Mouse (Mus musculus) embryonic fibroblast, embryonic 13.5 days (primary cell): ENCODE data around the gene Gm17482. TPM values are rescaled to one million over a fixed set of nuclear protein-coding genes. Genes with fewer than 3 reads are reported as not detected.

Experiments used
- H3K27ac ChIP-seq: 2 replicates; pipeline ENCODE4 v1.5.1; 2012; ENCODE audit warnings: low read length, control low read depth, inconsistent platforms; ENCODE audit not compliant: insufficient read depth
- H3K4me1 ChIP-seq: 2 replicates; pipeline ENCODE4 v1.6.1; 2011; ENCODE audit warnings: low read length; ENCODE audit not compliant: control insufficient read depth, insufficient read depth
- H3K4me3 ChIP-seq: 2 replicates; pipeline ENCODE4 v1.5.1; 2011; ENCODE audit warnings: mild to moderate bottlenecking, control low read depth, low read length; ENCODE audit not compliant: insufficient read depth
- CTCF ChIP-seq: IDR thresholded peaks from 2 replicates; pipeline ENCODE4 v1.5.1; 2011; ENCODE audit warnings: mild to moderate bottlenecking, control low read depth, low read length, moderate library complexity, borderline replicate concordance; ENCODE audit not compliant: insufficient read depth
- POLR2A ChIP-seq: IDR thresholded peaks from 2 replicates; pipeline ENCODE4 v1.6.1; 2011; ENCODE audit warnings: low read depth, mild to moderate bottlenecking, control low read depth, low read length, moderate library complexity
- polyA plus RNA-seq: library from polyadenylated mRNA; stranded (reverse); fragments of >200 nt; gene quantifications from 2 replicates; pipeline ENCODE4 v1.2.4, GENCODE M21; 2011; ENCODE audit warnings: low read depth; ENCODE audit not compliant: missing spikeins, insufficient read length

Gene Gm17482
- polyA plus RNA-seq, 1 experiment = not detected

DNA sequence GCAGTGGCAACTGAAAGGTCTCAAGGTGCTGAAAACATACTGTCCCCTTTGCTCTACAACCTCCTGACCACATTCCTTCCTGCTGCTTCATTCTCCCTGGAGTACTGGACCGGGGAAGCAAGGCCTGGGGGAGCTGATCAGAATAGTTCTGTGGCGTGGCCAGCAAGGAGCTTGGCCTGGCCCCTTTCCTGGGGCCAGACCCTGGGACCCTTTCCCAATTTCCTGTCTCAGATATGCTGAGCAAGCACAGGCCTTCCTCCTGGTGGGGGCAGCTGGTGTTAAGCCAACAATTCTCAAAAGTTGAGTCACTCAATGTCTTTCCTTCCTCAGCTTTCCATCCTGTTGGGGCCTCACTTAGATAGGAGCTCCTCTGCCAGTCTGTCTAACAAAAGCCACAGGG lies 42.9 kb downstream of the Gm17482 start:
- Histone ChIP-seq H3K4me1 (peaks cover 15% of the 10 kb centered on the region), H3K4me3 (no peak overlapping the region), H3K27ac (no peak overlapping the region; the same call in 1 of the 2 replicates)
- TF ChIP-seq POLR2A = no peak
- TF ChIP-seq CTCF = no peak

DNA sequence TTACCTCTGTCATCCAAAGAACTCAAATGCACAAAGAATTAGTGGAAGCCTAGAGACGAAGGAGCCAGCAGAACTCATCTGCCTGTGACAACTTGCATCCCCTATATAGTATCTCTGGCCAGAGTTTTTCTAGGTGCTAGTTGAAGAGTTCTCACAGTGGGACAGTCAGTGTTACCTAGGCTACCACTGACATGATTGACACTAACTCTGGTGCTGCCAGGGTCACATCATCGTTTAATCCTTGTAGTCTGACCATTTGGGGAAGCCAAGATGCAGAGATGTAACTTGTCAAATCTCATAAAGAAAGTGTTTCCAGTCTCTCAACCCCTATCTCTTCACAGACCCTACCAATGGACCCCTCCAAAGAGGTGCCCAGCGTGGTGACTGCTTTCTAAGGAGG lies 44.2 kb downstream of the Gm17482 start:
- TF ChIP-seq POLR2A (no peak), CTCF (no peak)
- H3K4me3 ChIP-seq = no peak overlapping the region
- peak overlapping the region; percentile 21; the same call in 1 of the 2 replicates for H3K27ac ChIP-seq
- peaks cover 15% of the 10 kb centered on the region for H3K4me1 ChIP-seq

DNA sequence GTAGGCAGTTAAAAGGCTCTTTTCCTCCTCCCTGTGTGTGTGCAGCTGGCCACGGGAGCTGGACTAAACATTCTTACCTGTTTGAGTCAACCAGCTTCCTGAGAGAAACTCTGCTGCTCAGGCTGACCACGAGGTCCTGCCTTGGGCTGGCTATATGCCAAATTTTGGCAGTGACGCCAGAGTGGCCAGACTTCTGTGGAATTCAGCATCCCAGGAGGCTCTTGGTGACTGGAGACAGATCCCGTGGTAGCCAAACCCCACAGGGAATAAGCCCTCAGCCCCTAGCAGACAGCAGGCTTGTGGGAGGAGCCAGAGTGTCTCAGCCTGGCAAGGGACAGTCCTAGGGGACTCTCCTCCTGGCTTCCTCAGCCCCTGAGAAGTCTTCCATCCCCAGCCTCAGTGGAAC lies 44.7 kb downstream of the Gm17482 start:
- Histone ChIP-seq H3K4me1 (peaks cover 15% of the 10 kb centered on the region), H3K4me3 (no peak overlapping the region), H3K27ac (0 out of 2 replicates have a peak overlapping the region, but pooled peaks have one; percentile 21)
- TF ChIP-seq POLR2A = no peak
- no peak for TF ChIP-seq CTCF

DNA sequence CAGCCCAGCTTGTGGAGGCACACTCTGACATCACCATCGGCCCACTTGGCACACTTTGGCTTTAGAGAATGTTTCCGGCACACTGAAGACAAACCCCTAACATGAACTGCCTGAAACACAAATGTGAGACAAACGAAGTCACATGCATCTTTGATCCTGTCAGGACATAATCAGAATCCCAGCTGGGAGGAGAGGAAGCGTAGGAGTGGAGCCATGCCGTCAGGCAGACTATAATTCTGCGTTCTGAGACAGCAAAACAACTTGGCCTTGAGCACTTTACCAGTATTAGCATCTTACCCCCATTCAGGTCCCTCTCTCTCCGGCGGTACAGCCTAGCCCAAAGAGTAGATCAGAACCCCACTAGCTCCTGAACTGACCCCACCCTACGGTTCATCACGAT lies 46.2 kb downstream of the Gm17482 start:
- TF ChIP-seq POLR2A (no peak), CTCF (no peak)
- peaks cover 15% of the 10 kb centered on the region for H3K4me1 ChIP-seq
- no peak overlapping the region for H3K4me3 ChIP-seq
- H3K27ac ChIP-seq = no peak overlapping the region

DNA sequence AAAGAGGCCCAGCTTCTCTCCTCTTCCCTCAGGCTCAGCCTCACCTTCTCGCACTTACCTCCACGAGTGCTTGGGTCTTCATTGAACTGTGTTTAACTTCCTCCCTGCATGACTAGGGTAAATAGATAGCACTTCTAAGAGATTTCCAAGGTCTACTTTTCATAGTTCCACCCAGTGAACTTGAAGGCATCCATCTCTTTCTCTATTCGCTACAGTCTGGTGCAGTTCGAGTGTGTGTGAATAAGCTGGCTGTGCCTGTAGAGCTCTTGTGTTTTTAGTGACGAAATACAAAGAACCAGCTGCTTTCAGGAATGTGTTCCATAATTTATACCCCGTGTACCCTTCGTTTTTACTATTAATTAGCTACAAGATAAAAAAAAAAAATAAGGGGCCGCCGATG lies 47.6 kb downstream of the Gm17482 start:
- no peak for TF ChIP-seq CTCF
- TF ChIP-seq POLR2A = no peak
- Histone ChIP-seq H3K27ac (no peak overlapping the region), H3K4me3 (no peak overlapping the region), H3K4me1 (peaks cover 15% of the 10 kb centered on the region)

DNA sequence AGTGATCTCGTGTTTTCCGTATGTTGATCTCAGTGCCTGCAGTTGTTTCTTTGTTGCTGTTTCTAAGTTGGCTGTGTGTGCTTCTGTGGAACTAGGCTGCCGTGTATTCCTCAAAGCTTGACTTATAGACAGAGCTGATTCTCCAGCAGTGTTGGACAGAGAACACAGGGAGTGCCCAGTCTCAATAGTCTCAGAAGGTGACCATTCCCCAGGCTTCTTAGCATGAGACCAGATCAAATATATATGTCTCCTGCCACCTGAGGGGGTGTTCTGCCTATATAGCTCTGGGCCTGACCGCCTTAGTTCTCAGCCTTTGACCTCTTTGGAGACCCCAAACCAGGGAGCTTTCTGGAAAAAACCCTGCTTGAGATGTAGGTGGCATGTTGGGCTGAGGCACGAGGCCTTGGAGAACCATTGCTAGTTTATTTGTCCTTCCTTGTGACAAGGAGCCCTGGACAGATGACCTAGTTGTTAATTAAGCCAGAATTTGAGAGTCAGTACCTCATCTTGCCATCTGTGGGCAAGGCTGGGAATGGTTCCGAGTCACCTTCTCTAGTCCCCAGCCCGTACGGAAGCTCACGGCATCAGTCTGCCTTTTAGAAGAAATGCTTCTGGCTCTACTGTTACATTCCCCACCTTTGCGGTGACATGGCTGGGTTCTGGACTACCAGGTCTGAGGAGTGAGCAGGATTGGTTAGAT lies 48.1 kb downstream of the Gm17482 start:
- H3K4me3 ChIP-seq = no peak overlapping the region
- H3K27ac ChIP-seq = no peak overlapping the region
- H3K4me1 ChIP-seq = peaks cover 15% of the 10 kb centered on the region
- no peak for TF ChIP-seq CTCF

DNA sequence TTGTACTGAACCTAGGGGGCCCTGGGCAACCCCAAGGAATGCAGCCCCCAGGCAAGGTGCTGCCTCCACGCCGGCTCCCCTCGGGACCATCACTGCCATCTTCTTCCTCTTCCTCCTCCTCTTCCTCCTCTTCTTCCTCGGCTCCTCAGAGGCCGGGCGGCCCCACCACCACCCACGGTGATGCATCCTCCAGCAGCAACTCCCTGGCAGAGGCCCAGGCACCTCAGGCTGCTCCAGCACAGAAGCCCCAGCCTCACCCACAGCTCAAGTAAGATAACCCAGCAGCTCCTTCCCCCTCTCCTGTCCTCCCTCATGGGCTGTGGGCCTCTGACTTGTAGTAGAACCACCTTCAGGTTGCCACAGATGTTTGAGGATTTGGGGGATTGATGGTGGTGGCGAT lies 50.9 kb downstream of the Gm17482 start:
- H3K4me1 ChIP-seq = no peaks in the 10 kb centered on the region
- no peak overlapping the region for H3K4me3 ChIP-seq
- H3K27ac ChIP-seq = no peak overlapping the region
- TF ChIP-seq POLR2A (no peak), CTCF (no peak)

DNA sequence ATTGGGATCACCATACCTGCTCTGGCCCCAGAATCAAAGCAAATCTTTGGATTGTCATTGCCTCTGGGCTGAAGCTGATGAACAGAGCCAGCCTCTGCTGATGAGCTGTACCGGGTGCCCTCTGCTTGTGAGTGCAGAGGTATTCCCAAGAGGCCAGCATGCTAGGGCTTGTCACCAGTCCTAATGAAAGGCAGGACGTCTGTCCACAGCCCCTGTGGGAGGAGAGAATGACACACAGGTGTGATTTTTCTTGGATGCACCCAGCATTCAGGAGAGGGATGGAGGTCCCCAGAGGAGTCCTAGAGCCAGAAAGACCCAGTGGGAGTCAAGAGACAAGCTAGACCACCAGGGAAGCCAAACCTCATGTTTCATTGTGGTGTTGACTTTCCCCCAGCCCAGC lies 52.5 kb downstream of the Gm17482 start:
- peaks cover 6% of the 10 kb centered on the region for H3K4me1 ChIP-seq
- H3K27ac ChIP-seq = no peak overlapping the region
- no peak for TF ChIP-seq POLR2A
- TF ChIP-seq CTCF = no peak
- H3K4me3 ChIP-seq = no peak overlapping the region

DNA sequence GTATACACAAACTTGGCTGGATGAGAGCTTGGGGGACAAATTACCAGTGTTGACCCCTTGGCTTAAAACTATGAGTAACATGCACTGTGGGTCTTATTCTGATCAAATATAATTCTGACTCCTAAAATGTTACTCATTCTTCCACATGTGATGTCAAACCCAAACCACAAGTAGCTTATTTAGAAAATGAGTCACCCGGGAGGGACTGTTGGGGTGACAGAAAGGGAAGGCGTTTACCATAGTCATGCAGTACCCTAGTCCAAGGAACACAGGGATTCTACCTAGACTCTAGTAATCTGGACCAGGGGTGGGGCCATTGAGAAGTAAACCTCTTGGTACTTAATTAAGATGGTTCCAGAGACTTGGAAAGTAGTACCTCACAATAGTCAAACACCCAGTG lies 57.0 kb downstream of the Gm17482 start:
- Histone ChIP-seq H3K4me1 (peaks cover 6% of the 10 kb centered on the region), H3K4me3 (no peak overlapping the region), H3K27ac (0 out of 2 replicates have a peak overlapping the region, but pooled peaks have one; percentile 44)
- no peak for TF ChIP-seq POLR2A
- no peak for TF ChIP-seq CTCF

DNA sequence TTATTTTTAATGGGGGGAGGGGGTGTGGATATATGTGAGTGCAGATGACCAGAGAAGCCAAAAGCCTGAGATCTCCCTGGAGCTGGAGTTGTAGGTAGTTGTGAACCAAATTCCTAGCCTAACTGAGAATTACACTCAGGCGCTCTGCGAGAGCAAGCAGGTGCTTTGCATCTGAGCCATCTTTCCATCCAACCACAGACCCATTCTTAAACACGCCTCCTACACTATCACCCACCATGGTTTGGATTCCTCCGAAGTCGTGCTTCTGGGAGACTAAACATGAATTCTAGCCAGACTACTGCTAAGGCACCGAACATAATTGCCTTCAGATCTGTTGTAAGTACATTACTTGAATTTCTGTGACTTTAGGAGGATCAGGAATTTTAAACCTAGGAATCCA lies 59.3 kb downstream of the Gm17482 start:
- TF ChIP-seq POLR2A = no peak
- no peak for TF ChIP-seq CTCF
- H3K4me3 ChIP-seq = no peak overlapping the region
- no peak overlapping the region for H3K27ac ChIP-seq
- H3K4me1 ChIP-seq = peaks cover 6% of the 10 kb centered on the region
